Mouse (Mus musculus): Measurements from ENCODE around the gene Ctbp2. TPM values are rescaled to one million over a fixed set of nuclear protein-coding genes. Genes with fewer than 3 reads are reported as not detected.
A peak's percentile ranks its signal among the peaks of the same experiment; 100 is the strongest.

The Ctbp2 gene
- polyA plus RNA-seq, 1 experiment from 2014 or later = 129 TPM

DNA sequence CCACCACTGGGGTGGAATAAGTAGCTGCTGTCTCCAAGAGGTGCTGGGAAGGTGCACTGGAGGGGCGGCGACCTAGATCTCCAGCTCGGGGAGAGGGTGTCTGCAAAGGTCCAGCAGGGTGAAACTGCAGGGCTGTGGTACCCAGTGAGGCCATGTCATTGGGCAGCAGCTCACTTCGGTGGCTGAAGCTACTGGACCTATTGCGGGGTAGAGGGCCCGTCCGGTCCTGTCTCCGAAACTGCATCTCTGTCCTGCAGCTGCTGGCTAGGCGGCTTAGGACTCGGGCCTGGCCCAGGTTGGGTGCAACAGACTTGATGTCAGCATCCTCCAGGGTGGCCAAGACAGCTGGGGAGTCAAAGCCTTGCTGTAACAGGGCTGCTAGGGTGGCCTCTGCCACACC is 110.2 kb downstream of the Ctbp2 start:
- Histone ChIP-seq H3K9ac (replicated peaks; ENCODE audit: low read length) (no peak overlapping the region), H3K9me3 (replicated peaks; ENCODE audit: control insufficient read depth, low read length) (no peaks in the 10 kb centered on the region), H3K27me3 (ENCODE audit: control insufficient read depth, insufficient read depth, low read length) (no peaks in the 10 kb centered on the region), H3K4me3 (ENCODE audit: low read depth, low read length) (no peak overlapping the region), H3K4me1 (ENCODE audit: control insufficient read depth, insufficient read depth, low read length) (0 out of 2 replicates have a peak, but pooled peaks cover 4% of the 10 kb centered on the region), H3K27ac (replicated peaks; ENCODE audit: low read depth, low read length) (no peak overlapping the region), H3K4me2 (ENCODE audit: low read depth, low read length) (no peak overlapping the region), H3K36me3 (replicated peaks; ENCODE audit: control insufficient read depth, insufficient read depth, low read depth, low read length) (no peaks in the 10 kb centered on the region)
- DNase-seq (ENCODE audit: low spot score) (no peak), ATAC-seq (replicated peaks; ENCODE audit: insufficient number of reproducible peaks, low FRiP score, low TSS enrichment, low read depth) (no peak)
- WGBS = 91% methylated on average over 9 of the region's 10 CpGs

DNA sequence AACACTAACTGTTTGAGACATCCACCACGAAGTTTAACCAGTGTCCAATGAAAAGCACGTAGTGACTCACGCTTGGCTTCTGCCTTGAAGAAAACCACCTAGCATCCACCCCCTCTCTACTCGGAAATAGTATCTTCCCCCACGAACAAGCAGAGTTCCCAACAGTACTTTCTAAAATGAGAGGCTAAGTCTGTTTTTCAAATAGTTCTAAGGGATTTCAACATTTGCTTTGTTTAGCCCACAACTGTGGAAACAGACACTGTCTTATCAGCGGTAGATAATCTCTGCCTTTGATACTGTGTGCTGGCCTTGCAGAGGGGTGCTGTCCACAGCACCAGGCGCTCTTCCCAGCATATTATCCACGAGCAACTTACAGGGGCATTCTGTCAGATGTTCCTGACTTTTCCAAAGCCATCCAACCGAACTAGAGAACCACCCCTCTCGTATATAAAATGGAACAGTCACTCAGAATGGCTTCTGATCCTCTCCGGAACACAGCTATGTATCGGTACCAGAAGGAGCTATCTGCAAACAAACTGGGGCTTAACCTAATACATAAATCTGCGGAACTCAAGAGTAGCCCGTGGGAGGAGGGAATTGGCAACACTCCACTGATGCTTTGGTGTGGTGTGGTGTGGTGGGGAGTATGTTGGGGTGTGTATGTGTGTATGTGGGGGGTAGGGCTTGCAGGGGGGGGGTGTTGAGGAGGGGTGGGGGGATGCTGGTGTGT is 111.4 kb downstream of the Ctbp2 start:
- Histone ChIP-seq H3K27ac (replicated peaks; ENCODE audit: low read depth, low read length) (no peak overlapping the region), H3K9ac (replicated peaks; ENCODE audit: low read length) (no peak overlapping the region), H3K4me3 (ENCODE audit: low read depth, low read length) (no peak overlapping the region), H3K4me2 (ENCODE audit: low read depth, low read length) (no peak overlapping the region), H3K27me3 (ENCODE audit: control insufficient read depth, insufficient read depth, low read length) (no peaks in the 10 kb centered on the region), H3K4me1 (ENCODE audit: control insufficient read depth, insufficient read depth, low read length) (0 out of 2 replicates have a peak, but pooled peaks cover 4% of the 10 kb centered on the region), H3K9me3 (replicated peaks; ENCODE audit: control insufficient read depth, low read length) (no peaks in the 10 kb centered on the region), H3K36me3 (replicated peaks; ENCODE audit: control insufficient read depth, insufficient read depth, low read depth, low read length) (no peaks in the 10 kb centered on the region)
- ATAC-seq (replicated peaks; ENCODE audit: insufficient number of reproducible peaks, low FRiP score, low TSS enrichment, low read depth) (no peak), DNase-seq (ENCODE audit: low spot score) (no peak)
- WGBS = 81% methylated on average over 14 of the region's 14 CpGs

DNA sequence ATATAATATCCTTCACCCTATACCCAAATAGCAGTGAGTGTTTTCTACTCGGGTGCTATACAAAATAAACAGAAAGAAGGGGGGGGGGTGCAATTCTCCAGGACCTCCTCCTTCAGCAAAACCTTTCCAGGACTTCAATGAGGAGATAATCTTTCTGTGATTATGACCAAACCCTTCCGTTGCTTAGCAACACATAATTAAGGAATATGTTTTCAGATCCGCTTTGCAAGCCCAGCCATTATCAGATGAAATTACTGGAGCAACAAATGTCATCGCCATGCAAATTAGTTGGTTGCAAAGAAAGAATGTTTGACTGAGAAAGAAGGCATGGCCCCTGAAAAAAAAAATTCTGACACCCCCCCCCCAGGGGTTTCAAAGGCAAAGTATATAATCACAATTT is 112.5 kb downstream of the Ctbp2 start:
- no peaks in the 10 kb centered on the region for H3K27me3 ChIP-seq (ENCODE audit: control insufficient read depth, insufficient read depth, low read length)
- no peaks in the 10 kb centered on the region for H3K9me3 ChIP-seq (replicated peaks; ENCODE audit: control insufficient read depth, low read length)
- H3K4me3 ChIP-seq (ENCODE audit: low read depth, low read length) = no peak overlapping the region
- no peak for ATAC-seq (replicated peaks; ENCODE audit: insufficient number of reproducible peaks, low FRiP score, low TSS enrichment, low read depth)
- peak; percentile 47 for DNase-seq (ENCODE audit: low spot score)
- 45% methylated on average over 4 of the region's 4 CpGs for WGBS
- H3K36me3 ChIP-seq (replicated peaks; ENCODE audit: control insufficient read depth, insufficient read depth, low read depth, low read length) = no peaks in the 10 kb centered on the region
- H3K4me2 ChIP-seq (ENCODE audit: low read depth, low read length) = no peak overlapping the region
- H3K9ac ChIP-seq (replicated peaks; ENCODE audit: low read length) = no peak overlapping the region
- H3K4me1 ChIP-seq (ENCODE audit: control insufficient read depth, insufficient read depth, low read length) = 0 out of 2 replicates have a peak, but pooled peaks cover 4% of the 10 kb centered on the region
- no peak overlapping the region for H3K27ac ChIP-seq (replicated peaks; ENCODE audit: low read depth, low read length)

DNA sequence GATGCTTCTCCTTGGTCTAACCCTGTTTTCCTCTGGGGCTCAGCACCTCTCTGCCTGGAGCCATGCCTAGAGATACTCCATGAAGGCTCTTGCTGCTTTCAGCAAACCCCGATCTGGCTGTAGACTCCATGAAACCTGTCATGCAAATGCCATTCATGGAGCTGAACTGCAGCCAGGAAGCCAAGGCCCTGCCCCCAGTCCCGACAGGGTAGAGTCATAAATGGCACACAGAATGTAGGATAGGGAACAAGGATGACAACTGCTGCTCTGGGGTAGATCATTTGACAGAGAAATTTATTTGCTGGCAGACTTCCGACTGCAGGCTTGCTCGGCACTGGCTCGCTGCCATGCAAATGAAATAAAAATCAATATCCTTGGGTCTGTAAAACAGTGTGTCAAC is 113.0 kb downstream of the Ctbp2 start:
- no peak overlapping the region for H3K4me2 ChIP-seq (ENCODE audit: low read depth, low read length)
- ATAC-seq (replicated peaks; ENCODE audit: insufficient number of reproducible peaks, low FRiP score, low TSS enrichment, low read depth) = no peak
- 0 out of 2 replicates have a peak, but pooled peaks cover 4% of the 10 kb centered on the region for H3K4me1 ChIP-seq (ENCODE audit: control insufficient read depth, insufficient read depth, low read length)
- no peaks in the 10 kb centered on the region for H3K27me3 ChIP-seq (ENCODE audit: control insufficient read depth, insufficient read depth, low read length)
- DNase-seq (ENCODE audit: low spot score) = no peak
- H3K27ac ChIP-seq (replicated peaks; ENCODE audit: low read depth, low read length) = no peak overlapping the region
- H3K36me3 ChIP-seq (replicated peaks; ENCODE audit: control insufficient read depth, insufficient read depth, low read depth, low read length) = no peaks in the 10 kb centered on the region
- 64% methylated on average over 5 of the region's 5 CpGs for WGBS
- H3K4me3 ChIP-seq (ENCODE audit: low read depth, low read length) = no peak overlapping the region
- H3K9ac ChIP-seq (replicated peaks; ENCODE audit: low read length) = no peak overlapping the region
- no peaks in the 10 kb centered on the region for H3K9me3 ChIP-seq (replicated peaks; ENCODE audit: control insufficient read depth, low read length)

DNA sequence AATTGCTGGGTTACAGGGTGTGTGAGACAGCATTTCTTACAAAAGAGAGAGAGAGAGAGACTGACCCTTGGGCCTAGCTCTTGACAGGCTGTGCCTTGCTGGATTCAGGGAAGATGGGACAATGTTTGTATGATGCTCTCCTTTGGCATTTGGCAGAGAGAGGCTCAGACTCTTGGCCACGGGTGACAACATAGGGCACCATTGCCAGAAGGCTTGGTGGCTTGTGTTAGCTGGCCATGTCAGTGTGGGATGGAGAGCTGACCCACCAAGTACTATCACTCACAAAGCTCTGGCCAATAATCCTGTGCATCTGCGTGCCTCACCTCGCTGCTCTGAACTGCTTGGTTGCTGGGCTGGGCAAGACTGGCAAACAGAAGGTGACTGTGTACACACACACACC is 113.7 kb downstream of the Ctbp2 start:
- DNase-seq (ENCODE audit: low spot score) (no peak), ATAC-seq (replicated peaks; ENCODE audit: insufficient number of reproducible peaks, low FRiP score, low TSS enrichment, low read depth) (no peak)
- Histone ChIP-seq H3K27ac (replicated peaks; ENCODE audit: low read depth, low read length) (no peak overlapping the region), H3K9ac (replicated peaks; ENCODE audit: low read length) (no peak overlapping the region), H3K4me3 (ENCODE audit: low read depth, low read length) (no peak overlapping the region), H3K36me3 (replicated peaks; ENCODE audit: control insufficient read depth, insufficient read depth, low read depth, low read length) (no peaks in the 10 kb centered on the region), H3K9me3 (replicated peaks; ENCODE audit: control insufficient read depth, low read length) (no peaks in the 10 kb centered on the region), H3K27me3 (ENCODE audit: control insufficient read depth, insufficient read depth, low read length) (no peaks in the 10 kb centered on the region), H3K4me2 (ENCODE audit: low read depth, low read length) (no peak overlapping the region), H3K4me1 (ENCODE audit: control insufficient read depth, insufficient read depth, low read length) (0 out of 2 replicates have a peak, but pooled peaks cover 3% of the 10 kb centered on the region)
- 94% methylated on average over 3 of the region's 3 CpGs for WGBS

DNA sequence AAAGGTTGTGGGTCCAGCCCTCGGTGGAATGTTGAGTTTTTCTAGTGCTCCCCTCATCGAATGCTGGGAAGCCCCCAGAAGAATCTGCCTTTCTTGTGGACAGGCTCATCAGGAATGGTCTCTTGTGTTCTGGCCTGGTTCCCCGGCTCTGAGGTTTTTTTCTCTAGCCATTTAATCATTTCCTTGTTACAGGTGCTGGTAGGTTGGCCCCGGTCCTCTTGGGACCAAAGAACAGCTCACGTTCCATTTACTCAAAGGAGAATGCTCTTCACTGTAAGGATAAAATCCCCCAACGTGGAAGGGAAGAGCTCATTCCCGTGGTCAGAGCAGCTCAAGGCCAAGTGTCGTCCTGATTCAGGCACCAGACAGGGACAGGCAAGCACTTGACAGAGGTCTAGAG is 114.5 kb downstream of the Ctbp2 start:
- 81% methylated on average over 8 of the region's 8 CpGs for WGBS
- H3K4me3 ChIP-seq (ENCODE audit: low read depth, low read length) = no peak overlapping the region
- no peak for ATAC-seq (replicated peaks; ENCODE audit: insufficient number of reproducible peaks, low FRiP score, low TSS enrichment, low read depth)
- DNase-seq (ENCODE audit: low spot score) = no peak
- no peak overlapping the region for H3K27ac ChIP-seq (replicated peaks; ENCODE audit: low read depth, low read length)
- no peak overlapping the region for H3K9ac ChIP-seq (replicated peaks; ENCODE audit: low read length)
- H3K36me3 ChIP-seq (replicated peaks; ENCODE audit: control insufficient read depth, insufficient read depth, low read depth, low read length) = no peaks in the 10 kb centered on the region
- H3K4me2 ChIP-seq (ENCODE audit: low read depth, low read length) = no peak overlapping the region
- no peaks in the 10 kb centered on the region for H3K9me3 ChIP-seq (replicated peaks; ENCODE audit: control insufficient read depth, low read length)
- H3K4me1 ChIP-seq (ENCODE audit: control insufficient read depth, insufficient read depth, low read length) = no peaks in the 10 kb centered on the region
- no peaks in the 10 kb centered on the region for H3K27me3 ChIP-seq (ENCODE audit: control insufficient read depth, insufficient read depth, low read length)

DNA sequence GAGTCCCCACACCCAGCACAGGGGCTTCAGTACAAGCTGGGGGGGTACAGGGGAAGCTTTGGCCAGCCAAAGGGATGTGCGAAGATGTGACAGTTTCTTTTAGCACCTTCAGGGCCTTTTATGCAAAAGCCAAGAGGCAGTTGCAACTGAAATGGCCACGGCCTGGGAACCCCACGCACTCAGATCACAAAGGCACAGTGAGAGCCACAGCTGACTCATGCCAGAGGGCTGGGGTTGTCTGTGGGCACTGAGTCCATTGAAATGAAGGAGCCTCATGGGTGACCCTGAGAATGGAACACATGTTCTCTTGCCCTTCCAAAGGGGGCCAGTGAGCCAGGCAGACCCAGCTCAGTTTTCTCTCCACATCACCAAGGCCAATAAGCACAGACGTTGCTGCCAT is 115.5 kb downstream of the Ctbp2 start:
- DNase-seq (ENCODE audit: low spot score) (no peak), ATAC-seq (replicated peaks; ENCODE audit: insufficient number of reproducible peaks, low FRiP score, low TSS enrichment, low read depth) (no peak)
- Histone ChIP-seq H3K36me3 (replicated peaks; ENCODE audit: control insufficient read depth, insufficient read depth, low read depth, low read length) (no peaks in the 10 kb centered on the region), H3K27ac (replicated peaks; ENCODE audit: low read depth, low read length) (no peak overlapping the region), H3K27me3 (ENCODE audit: control insufficient read depth, insufficient read depth, low read length) (no peaks in the 10 kb centered on the region), H3K4me3 (ENCODE audit: low read depth, low read length) (no peak overlapping the region), H3K4me1 (ENCODE audit: control insufficient read depth, insufficient read depth, low read length) (no peaks in the 10 kb centered on the region), H3K9ac (replicated peaks; ENCODE audit: low read length) (no peak overlapping the region), H3K4me2 (ENCODE audit: low read depth, low read length) (no peak overlapping the region), H3K9me3 (replicated peaks; ENCODE audit: control insufficient read depth, low read length) (no peaks in the 10 kb centered on the region)
- 83% methylated on average over 4 of the region's 4 CpGs for WGBS

DNA sequence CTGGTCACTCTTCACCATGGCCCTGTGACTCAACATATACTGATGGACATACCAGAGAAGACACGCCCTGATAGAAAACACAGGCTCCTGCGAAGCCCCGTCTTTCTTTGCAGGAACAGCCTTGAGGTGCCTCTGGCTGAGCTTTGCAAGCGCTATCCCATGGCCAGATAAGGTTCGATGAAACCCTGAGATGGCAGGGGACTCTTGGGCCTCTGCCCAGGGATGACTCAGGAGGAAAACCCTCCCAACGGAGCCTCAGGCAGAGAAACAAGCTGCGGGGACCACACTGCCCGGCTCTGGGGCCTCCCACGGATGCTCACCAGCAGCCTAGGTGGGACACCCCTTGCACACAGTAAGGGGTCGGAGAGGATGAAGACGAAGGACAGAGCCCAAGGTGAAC is 116.8 kb downstream of the Ctbp2 start:
- no peak for ATAC-seq (replicated peaks; ENCODE audit: insufficient number of reproducible peaks, low FRiP score, low TSS enrichment, low read depth)
- H3K36me3 ChIP-seq (replicated peaks; ENCODE audit: control insufficient read depth, insufficient read depth, low read depth, low read length) = no peaks in the 10 kb centered on the region
- no peaks in the 10 kb centered on the region for H3K27me3 ChIP-seq (ENCODE audit: control insufficient read depth, insufficient read depth, low read length)
- H3K27ac ChIP-seq (replicated peaks; ENCODE audit: low read depth, low read length) = no peak overlapping the region
- DNase-seq (ENCODE audit: low spot score) = no peak
- no peak overlapping the region for H3K4me3 ChIP-seq (ENCODE audit: low read depth, low read length)
- H3K9me3 ChIP-seq (replicated peaks; ENCODE audit: control insufficient read depth, low read length) = no peaks in the 10 kb centered on the region
- H3K4me2 ChIP-seq (ENCODE audit: low read depth, low read length) = no peak overlapping the region
- WGBS = 84% methylated on average over 11 of the region's 11 CpGs
- no peaks in the 10 kb centered on the region for H3K4me1 ChIP-seq (ENCODE audit: control insufficient read depth, insufficient read depth, low read length)
- no peak overlapping the region for H3K9ac ChIP-seq (replicated peaks; ENCODE audit: low read length)

All from embryonic facial prominence, embryonic 11.5 days (tissue).